Mouse (Mus musculus) lung, postnatal 0 days (tissue): ENCODE data around the gene Ntn4.

Experiments used
- CTCF ChIP-seq: IDR thresholded peaks from 2 replicates; pipeline ENCODE4 v1.5.1; 2016; ENCODE audit warnings: antibody characterized with exemption, mild to moderate bottlenecking
- EP300 ChIP-seq: IDR thresholded peaks from 2 replicates; pipeline ENCODE4 v1.6.1; 2016; ENCODE audit warnings: antibody characterized with exemption, mild to moderate bottlenecking, control low read depth

- no peak for TF ChIP-seq CTCF
- no peak for TF ChIP-seq EP300
Observed at GRCm38 (mm10) chr10:93633971-93634370, 6.5 kb upstream of the Ntn4 start.
